Mouse (Mus musculus): ENCODE measurements at regions not wholly inside any gene's neighbourhood (a gene's known extent, or its start where the extent isn't known, plus 50 kb on each side); places are given as distances from the start of the nearest gene placed in this dataset.

- 90% methylated on average over 2 of the region's 2 CpGs for WGBS
- Histone ChIP-seq H3K4me3 (replicated peaks) (no peak overlapping the region), H3K4me1 (replicated peaks) (no peaks in the 10 kb centered on the region), H3K4me2 (no peak overlapping the region), H3K36me3 (no peaks in the 10 kb centered on the region), H3K9me3 (no peaks in the 10 kb centered on the region), H3K27ac (no peak overlapping the region), H3K27me3 (no peaks in the 10 kb centered on the region), H3K9ac (replicated peaks) (no peak overlapping the region)
- no peak for ATAC-seq (ENCODE audit: insufficient number of reproducible peaks, insufficient read depth, low FRiP score, low TSS enrichment, low read depth)
These were observed 166.5 kb downstream of the Smarca1 start for GRCm38 (mm10) chrX:47726285-47726684.

DNA sequence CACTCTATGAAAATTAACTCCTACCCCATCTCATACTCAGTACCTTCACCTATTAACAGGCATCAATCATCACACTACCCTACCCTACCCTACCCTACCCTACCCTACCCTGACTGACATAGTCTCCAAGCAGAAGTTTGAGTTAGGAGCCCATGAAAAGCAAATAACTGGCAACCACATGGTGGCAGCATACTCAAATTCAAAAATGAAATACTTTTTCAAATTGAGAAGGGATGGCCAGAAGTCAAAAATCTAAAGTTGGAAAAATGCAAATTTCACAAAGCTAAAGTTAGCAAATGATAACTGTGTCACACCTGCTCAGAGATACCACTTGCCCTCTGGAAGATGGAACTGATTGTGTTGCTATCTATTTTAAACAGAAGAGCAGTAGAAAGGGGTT, 189.7 kb downstream of the Smarca1 start:
- no peaks in the 10 kb centered on the region for H3K36me3 ChIP-seq
- H3K27me3 ChIP-seq: no peaks in the 10 kb centered on the region
- no peak overlapping the region for H3K9ac ChIP-seq (replicated peaks)
- H3K4me3 ChIP-seq (replicated peaks): no peak overlapping the region
- no peaks in the 10 kb centered on the region for H3K9me3 ChIP-seq
- no peaks in the 10 kb centered on the region for H3K4me1 ChIP-seq (replicated peaks)
- ATAC-seq (ENCODE audit: insufficient number of reproducible peaks, insufficient read depth, low FRiP score, low TSS enrichment, low read depth): no peak
- H3K27ac ChIP-seq: no peak overlapping the region
- H3K4me2 ChIP-seq: no peak overlapping the region

DNA sequence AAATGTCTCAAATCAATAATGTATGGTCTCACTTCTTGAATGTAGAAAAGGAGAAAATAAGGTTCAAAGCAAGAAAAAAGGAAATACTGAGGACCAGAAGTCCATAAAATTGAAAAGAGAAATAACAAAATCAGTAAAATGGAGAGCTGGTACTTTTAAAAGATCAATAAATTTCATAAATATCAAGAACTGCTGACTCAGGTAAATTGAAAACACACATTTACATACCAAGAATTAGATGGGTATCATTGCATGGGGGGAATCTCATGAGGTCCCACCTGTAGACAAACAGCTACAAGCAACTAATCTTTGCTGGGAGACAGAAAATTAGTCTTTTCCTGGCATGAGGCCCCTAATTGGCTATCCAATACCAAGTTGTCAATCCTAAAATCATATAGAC, 224.0 kb downstream of the Smarca1 start:
- H3K9me3 ChIP-seq: no peaks in the 10 kb centered on the region
- H3K4me1 ChIP-seq (replicated peaks): no peaks in the 10 kb centered on the region
- H3K4me3 ChIP-seq (replicated peaks): no peak overlapping the region
- no peak overlapping the region for H3K4me2 ChIP-seq
- H3K36me3 ChIP-seq: no peaks in the 10 kb centered on the region
- H3K9ac ChIP-seq (replicated peaks): no peak overlapping the region
- no peak for ATAC-seq (ENCODE audit: insufficient number of reproducible peaks, insufficient read depth, low FRiP score, low TSS enrichment, low read depth)
- no peaks in the 10 kb centered on the region for H3K27me3 ChIP-seq
- no peak overlapping the region for H3K27ac ChIP-seq

DNA sequence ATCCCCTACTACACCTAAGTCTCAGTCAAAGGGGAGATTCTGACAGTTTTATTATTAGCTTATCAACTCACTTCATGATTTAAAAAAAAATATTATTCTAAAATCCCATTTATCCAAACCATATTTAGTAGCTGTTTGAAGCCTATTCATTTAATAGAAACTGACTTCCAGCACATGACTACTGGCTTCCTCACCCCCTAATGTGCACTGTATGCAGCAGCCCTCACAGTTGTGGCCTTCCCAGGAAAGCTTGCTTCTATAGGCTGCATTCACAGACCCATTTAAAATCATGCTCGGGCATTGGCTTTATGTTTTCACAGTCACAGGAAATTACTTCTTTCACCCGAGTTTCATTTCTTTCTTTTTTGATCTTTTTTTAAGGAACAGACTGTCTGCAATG, 246.3 kb downstream of the Smarca1 start:
- no peaks in the 10 kb centered on the region for H3K9me3 ChIP-seq

GRCm38 (mm10) chrX:47641191-47641590, 251.6 kb downstream of the Smarca1 start:
- WGBS: 68% methylated on average over 2 of the region's 2 CpGs
- ATAC-seq (ENCODE audit: insufficient number of reproducible peaks, insufficient read depth, low FRiP score, low TSS enrichment, low read depth): no peak

More for the DNA sequence above, 246.3 kb downstream of the Smarca1 start:
- no peak for ATAC-seq (ENCODE audit: insufficient number of reproducible peaks, insufficient read depth, low FRiP score, low TSS enrichment, low read depth)
- Histone ChIP-seq H3K27ac (no peak overlapping the region), H3K4me3 (replicated peaks) (no peak overlapping the region), H3K4me1 (replicated peaks) (no peaks in the 10 kb centered on the region), H3K36me3 (no peaks in the 10 kb centered on the region), H3K27me3 (no peaks in the 10 kb centered on the region), H3K4me2 (no peak overlapping the region), H3K9ac (replicated peaks) (no peak overlapping the region)
- WGBS: 44% methylated on average over 2 of the region's 2 CpGs

GRCm38 (mm10) chrX:47638831-47639316, 253.9 kb downstream of the Smarca1 start:
- Histone ChIP-seq H3K4me1 (replicated peaks) (no peaks in the 10 kb centered on the region), H3K4me3 (replicated peaks) (no peak overlapping the region), H3K36me3 (no peaks in the 10 kb centered on the region), H3K4me2 (no peak overlapping the region), H3K9ac (replicated peaks) (no peak overlapping the region), H3K27me3 (no peaks in the 10 kb centered on the region), H3K9me3 (no peaks in the 10 kb centered on the region), H3K27ac (no peak overlapping the region)
- WGBS: 89% methylated on average over 1 of the region's 1 CpGs
- no peak for ATAC-seq (ENCODE audit: insufficient number of reproducible peaks, insufficient read depth, low FRiP score, low TSS enrichment, low read depth)

More at GRCm38 (mm10) chrX:47641191-47641590, 251.6 kb downstream of the Smarca1 start:
- Histone ChIP-seq H3K36me3 (no peaks in the 10 kb centered on the region), H3K4me3 (replicated peaks) (no peak overlapping the region), H3K4me2 (no peak overlapping the region), H3K27ac (no peak overlapping the region), H3K9ac (replicated peaks) (no peak overlapping the region), H3K9me3 (no peaks in the 10 kb centered on the region), H3K4me1 (replicated peaks) (no peaks in the 10 kb centered on the region), H3K27me3 (no peaks in the 10 kb centered on the region)

DNA sequence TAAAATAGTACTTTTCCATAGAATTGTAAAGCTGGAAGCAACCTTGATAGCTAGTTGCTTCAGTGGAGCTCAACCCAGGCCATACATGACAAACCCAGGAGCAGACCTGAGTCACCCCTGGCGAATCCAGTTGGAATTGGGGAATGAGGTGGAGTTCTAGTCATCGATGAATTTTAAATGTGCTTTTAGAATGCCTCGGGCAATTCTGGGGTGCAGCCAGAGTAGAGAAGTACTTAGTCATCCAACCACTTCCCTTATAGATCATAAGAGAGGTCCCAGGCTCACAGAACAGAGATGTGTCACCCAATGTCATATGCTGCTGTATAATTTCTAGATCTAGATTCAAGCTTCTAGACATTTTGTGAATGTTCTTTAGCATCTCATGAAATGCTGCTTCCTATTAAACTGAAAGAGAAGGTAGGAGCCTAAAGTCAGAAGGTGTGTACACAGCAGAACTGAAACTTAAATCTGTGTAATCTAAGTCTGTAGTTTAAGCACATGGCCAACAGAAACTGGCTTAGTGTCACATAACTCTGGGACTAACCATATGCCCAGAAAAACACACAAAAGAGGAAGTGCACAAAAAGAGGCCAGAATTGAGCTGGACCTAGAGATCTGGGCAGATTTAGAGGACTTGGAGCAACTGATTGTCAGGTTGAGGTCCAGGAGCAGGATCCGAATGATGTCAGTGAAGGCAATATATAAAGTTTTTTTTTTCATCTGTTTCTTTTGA, 269.7 kb downstream of the Smarca1 start:
- 86% methylated on average over 4 of the region's 4 CpGs for WGBS
- no peak overlapping the region for H3K4me2 ChIP-seq
- no peaks in the 10 kb centered on the region for H3K4me1 ChIP-seq (replicated peaks)
- no peak for ATAC-seq (ENCODE audit: insufficient number of reproducible peaks, insufficient read depth, low FRiP score, low TSS enrichment, low read depth)
- no peak overlapping the region for H3K27ac ChIP-seq
- H3K9me3 ChIP-seq: no peaks in the 10 kb centered on the region
- H3K27me3 ChIP-seq: no peaks in the 10 kb centered on the region
- H3K36me3 ChIP-seq: no peaks in the 10 kb centered on the region
- H3K4me3 ChIP-seq (replicated peaks): no peak overlapping the region
- H3K9ac ChIP-seq (replicated peaks): no peak overlapping the region

DNA sequence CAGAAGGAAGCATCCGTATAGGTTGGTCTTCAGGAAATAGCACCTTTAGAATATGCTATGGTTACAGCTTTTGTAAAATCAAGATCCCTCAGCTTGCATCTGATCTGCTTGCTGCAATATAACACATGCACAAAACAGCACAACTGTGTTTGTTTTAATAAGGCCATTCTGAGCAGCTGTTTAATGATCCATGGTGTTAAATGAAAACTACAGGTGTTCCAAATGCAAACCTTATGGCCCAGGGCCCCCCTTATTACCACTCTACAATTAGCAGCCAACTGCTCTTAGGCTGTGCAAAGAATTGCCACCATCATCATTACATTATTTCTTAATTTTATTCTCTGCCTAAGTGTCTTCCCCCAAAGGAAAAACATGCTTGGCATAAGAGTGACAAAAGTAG, 280.4 kb downstream of the Smarca1 start:
- H3K27me3 ChIP-seq: no peaks in the 10 kb centered on the region
- 33% methylated on average over 1 of the region's 1 CpGs for WGBS

More for the DNA sequence above, 280.4 kb downstream of the Smarca1 start:
- Histone ChIP-seq H3K27ac (no peak overlapping the region), H3K9me3 (no peaks in the 10 kb centered on the region), H3K4me2 (no peak overlapping the region), H3K4me3 (replicated peaks) (no peak overlapping the region), H3K9ac (replicated peaks) (no peak overlapping the region), H3K4me1 (replicated peaks) (no peaks in the 10 kb centered on the region), H3K36me3 (no peaks in the 10 kb centered on the region)
- peak; percentile 59; the same call in 1 of the 2 replicates for ATAC-seq (ENCODE audit: insufficient number of reproducible peaks, insufficient read depth, low FRiP score, low TSS enrichment, low read depth)
